Mouse (Mus musculus) liver, postnatal 0 days (tissue): ENCODE results near the gene Slc9a6.
A peak's percentile ranks its signal among the peaks of the same experiment; 100 is the strongest.

ENCODE experiments used
- CTCF ChIP-seq: sonication (generic); IDR thresholded peaks from 2 replicates; pipeline ENCODE4 v1.5.1; 2016; ENCODE audit warnings: antibody characterized with exemption, low read depth
- EP300 ChIP-seq: IDR thresholded peaks from 2 replicates; pipeline ENCODE4 v1.6.1; 2016; ENCODE audit warnings: antibody characterized with exemption, low read depth, mild to moderate bottlenecking

- TF ChIP-seq CTCF (peak; percentile 69), EP300 (no peak)
These were observed 37.1 kb upstream of the Slc9a6 start for GRCm38 (mm10) chrX:56572465-56572864.
